Mouse (Mus musculus) erythroblast, embryonic 14.5 days (primary cell): ENCODE data around the gene Chrd. TPM values are rescaled to one million over a fixed set of nuclear protein-coding genes. Genes with fewer than 3 reads are reported as not detected.

Experiments
- H3K27me3 ChIP-seq: 2 replicates; pipeline ENCODE4 v1.6.1; 2012; ENCODE audit warnings: inconsistent platforms; ENCODE audit not compliant: control insufficient read depth
- H3K36me3 ChIP-seq: 2 replicates; pipeline ENCODE4 v1.6.1; 2012; ENCODE audit warnings: mild to moderate bottlenecking, inconsistent platforms; ENCODE audit not compliant: control insufficient read depth
- H3K4me1 ChIP-seq: 2 replicates; pipeline ENCODE4 v1.6.1; 2012; ENCODE audit warnings: inconsistent platforms; ENCODE audit not compliant: control insufficient read depth
- H3K4me3 ChIP-seq: replicated peaks from 2 replicates; pipeline ENCODE3; 2012; ENCODE audit warnings: moderate library complexity, mild to moderate bottlenecking, inconsistent platforms
- H3K9me3 ChIP-seq: 2 replicates; pipeline ENCODE4 v1.6.1; 2012; ENCODE audit warnings: low read length, inconsistent platforms, mixed read lengths; ENCODE audit not compliant: control insufficient read depth
- GATA1 ChIP-seq: IDR thresholded peaks from 2 replicates; pipeline ENCODE4 v1.6.1; 2012; ENCODE audit warnings: low read length, inconsistent platforms, mixed read lengths
- TAL1 ChIP-seq: IDR thresholded peaks from 3 replicates; pipeline ENCODE4 v1.6.1; 2012; ENCODE audit warnings: low read length, inconsistent platforms, mixed read lengths
- polyA plus RNA-seq: library from polyadenylated mRNA; stranded (reverse); fragments of >175 nt; gene quantifications from 2 replicates; pipeline ENCODE4 v1.2.3, GENCODE M21; 2012

The Chrd gene
- polyA plus RNA-seq, 1 experiment = not detected

GRCm38 (mm10) chr16:20781101-20781630 lies 48.2 kb downstream of the Chrd start:
- Histone ChIP-seq H3K27me3 (no peaks in the 10 kb centered on the region), H3K36me3 (no peaks in the 10 kb centered on the region), H3K4me3 (no peak overlapping the region), H3K4me1 (no peaks in the 10 kb centered on the region), H3K9me3 (no peaks in the 10 kb centered on the region)
- TF ChIP-seq GATA1 (no peak), TAL1 (no peak)

- Histone ChIP-seq H3K4me1 (no peaks in the 10 kb centered on the region), H3K27me3 (no peaks in the 10 kb centered on the region), H3K4me3 (no peak overlapping the region), H3K9me3 (no peaks in the 10 kb centered on the region), H3K36me3 (no peaks in the 10 kb centered on the region)
- TF ChIP-seq TAL1 (no peak), GATA1 (no peak)
Observed at GRCm38 (mm10) chr16:20783891-20784290, 51.0 kb downstream of the Chrd start.

GRCm38 (mm10) chr16:20784754-20785153 lies 51.8 kb downstream of the Chrd start:
- no peak for TF ChIP-seq TAL1
- no peak for TF ChIP-seq GATA1

GRCm38 (mm10) chr16:20786556-20786955 lies 53.6 kb downstream of the Chrd start:
- H3K4me1 ChIP-seq = no peaks in the 10 kb centered on the region
- no peaks in the 10 kb centered on the region for H3K9me3 ChIP-seq
- H3K4me3 ChIP-seq = no peak overlapping the region
- H3K36me3 ChIP-seq = no peaks in the 10 kb centered on the region
- TF ChIP-seq GATA1 (no peak), TAL1 (no peak)
- no peaks in the 10 kb centered on the region for H3K27me3 ChIP-seq

More at GRCm38 (mm10) chr16:20784754-20785153, 51.8 kb downstream of the Chrd start:
- Histone ChIP-seq H3K36me3 (no peaks in the 10 kb centered on the region), H3K9me3 (no peaks in the 10 kb centered on the region), H3K4me1 (no peaks in the 10 kb centered on the region), H3K4me3 (no peak overlapping the region), H3K27me3 (no peaks in the 10 kb centered on the region)

- H3K36me3 ChIP-seq = no peaks in the 10 kb centered on the region
- no peak overlapping the region for H3K4me3 ChIP-seq
- no peaks in the 10 kb centered on the region for H3K27me3 ChIP-seq
- no peak for TF ChIP-seq TAL1
- TF ChIP-seq GATA1 = no peak
- no peaks in the 10 kb centered on the region for H3K4me1 ChIP-seq
- no peaks in the 10 kb centered on the region for H3K9me3 ChIP-seq
Observed at GRCm38 (mm10) chr16:20791803-20792202, 58.9 kb downstream of the Chrd start.

Other genes with a start within 250 kb of the Chrd start
- 0.70 and 0.73 TPM in 2 replicates for gene Eif2b5, start 234.3 kb upstream of the Chrd start, polyA plus RNA-seq
- 1.4 TPM in 2 replicates for gene Dvl3, start 216.1 kb upstream of the Chrd start, polyA plus RNA-seq
- gene Ap2m1, start 197.6 kb upstream of the Chrd start, polyA plus RNA-seq = 16.9 TPM in 2 replicates
- 0.73 and 2.6 TPM in 2 replicates for gene Abcf3, start 184.6 kb upstream of the Chrd start, polyA plus RNA-seq
- gene Vwa5b2, start 143.7 kb upstream of the Chrd start, polyA plus RNA-seq = 0.06 and 0.10 TPM in 2 replicates
- 0.24 and 0.43 TPM in 2 replicates for gene Eef1akmt4, start 121.5 kb upstream of the Chrd start, polyA plus RNA-seq
- gene Gm49333, start 121.5 kb upstream of the Chrd start, polyA plus RNA-seq = not detected in 2 replicates
- 1.2 and 1.4 TPM in 2 replicates for gene Alg3, start 121.4 kb upstream of the Chrd start, polyA plus RNA-seq
- gene Camk2n2, start 111.8 kb upstream of the Chrd start, polyA plus RNA-seq = not detected in 2 replicates
- gene Ece2, start 103.3 kb upstream of the Chrd start, polyA plus RNA-seq = not detected in 2 replicates
- 19.6 and 22.4 TPM in 2 replicates for gene Psmd2, start 81.5 kb upstream of the Chrd start, polyA plus RNA-seq
- gene Eif4g1, start 64.8 kb upstream of the Chrd start, polyA plus RNA-seq = 37.6 and 54.8 TPM in 2 replicates
- gene Fam131a, start 39.9 kb upstream of the Chrd start, polyA plus RNA-seq = 0.26 and 0.29 TPM in 2 replicates
- gene Polr2h, start 15.5 kb upstream of the Chrd start, polyA plus RNA-seq = 0.25 TPM in 1 of 2 replicates, not detected in the other
- 1.8 and 3.3 TPM in 2 replicates for gene Clcn2, start 15.4 kb upstream of the Chrd start, polyA plus RNA-seq
- gene Thpo, start 1.4 kb downstream of the Chrd start, polyA plus RNA-seq = not detected in 2 replicates